Mouse (Mus musculus): ENCODE results near the gene Ccdc102a.
"Not testable (repeated sequence)": the region's sequence is repeated elsewhere in the genome, so short reads cannot be mapped to it uniquely, and the experiment has no call there.

Gene Ccdc102a

GRCm38 (mm10) chr8:94875871-94876150 is 42.1 kb downstream of the Ccdc102a start:
- DNase-seq (ENCODE audit: extremely low spot score, low read depth, low spot score), result no peak

GRCm38 (mm10) chr8:94875096-94875870 is 42.6 kb downstream of the Ccdc102a start:
- DNase-seq (ENCODE audit: extremely low spot score, low read depth, low spot score), result no peak

GRCm38 (mm10) chr8:94874358-94874757 is 43.5 kb downstream of the Ccdc102a start:
- no peak for DNase-seq (ENCODE audit: extremely low spot score, low read depth, low spot score)

- no peak for DNase-seq (ENCODE audit: extremely low spot score, low read depth, low spot score)
Observed at GRCm38 (mm10) chr8:94872576-94872975, 45.3 kb downstream of the Ccdc102a start.

GRCm38 (mm10) chr8:94872156-94872555 is 45.7 kb downstream of the Ccdc102a start:
- no peak for DNase-seq (ENCODE audit: extremely low spot score, low read depth, low spot score)

GRCm38 (mm10) chr8:94871108-94871894 is 46.6 kb downstream of the Ccdc102a start:
- DNase-seq (ENCODE audit: extremely low spot score, low read depth, low spot score), result no peak

GRCm38 (mm10) chr8:94870474-94871107 is 47.3 kb downstream of the Ccdc102a start:
- DNase-seq (ENCODE audit: extremely low spot score, low read depth, low spot score), result no peak

- DNase-seq (ENCODE audit: extremely low spot score, low read depth, low spot score), result no peak
Observed at GRCm38 (mm10) chr8:94870003-94870402, 47.9 kb downstream of the Ccdc102a start.

- no peak for DNase-seq (ENCODE audit: extremely low spot score, low read depth, low spot score)
Observed at GRCm38 (mm10) chr8:94869146-94869545, 48.8 kb downstream of the Ccdc102a start.

GRCm38 (mm10) chr8:94866921-94867320 is 51.0 kb downstream of the Ccdc102a start:
- no peak for DNase-seq (ENCODE audit: extremely low spot score, low read depth, low spot score)

GRCm38 (mm10) chr8:94865292-94865691 is 52.6 kb downstream of the Ccdc102a start:
- no peak for DNase-seq (ENCODE audit: extremely low spot score, low read depth, low spot score)

- no peak for DNase-seq (ENCODE audit: extremely low spot score, low read depth, low spot score)
Observed at GRCm38 (mm10) chr8:94863897-94864673, 53.8 kb downstream of the Ccdc102a start.

- no peak for DNase-seq (ENCODE audit: extremely low spot score, low read depth, low spot score)
Observed at GRCm38 (mm10) chr8:94862487-94863220, 55.2 kb downstream of the Ccdc102a start.

GRCm38 (mm10) chr8:94861352-94861910 is 56.5 kb downstream of the Ccdc102a start:
- no peak for DNase-seq (ENCODE audit: extremely low spot score, low read depth, low spot score)

GRCm38 (mm10) chr8:94857346-94858173 is 60.3 kb downstream of the Ccdc102a start, which contains the start of gene Polr2c:
Polr2c (plus strand) TSS chr8:94857450.
- DNase-seq (ENCODE audit: extremely low spot score, low read depth, low spot score), result no peak

- DNase-seq (ENCODE audit: extremely low spot score, low read depth, low spot score), result no peak
Observed at GRCm38 (mm10) chr8:94857011-94857345, 60.9 kb downstream of the Ccdc102a start.

GRCm38 (mm10) chr8:94854761-94855160 is 63.1 kb downstream of the Ccdc102a start:
- DNase-seq (ENCODE audit: extremely low spot score, low read depth, low spot score), result not testable (repeated sequence)

Measured in hindlimb bud, embryonic 11.5 days (tissue).